Mouse (Mus musculus): ENCODE results near the gene Kmo.

The Kmo gene

GRCm38 (mm10) chr1:175592832-175593231, 27.3 kb upstream of the Kmo start:
- TF ChIP-seq CTCF (conservative IDR thresholded peaks at IDR 0.05; ENCODE audit: low read length) (no peak), POU5F1 (IDR thresholded peaks at IDR 0.05; ENCODE audit: borderline replicate concordance, low read length) (no peak), NANOG (IDR thresholded peaks at IDR 0.05; ENCODE audit: borderline replicate concordance, low read length) (no peak)
- Histone ChIP-seq H3K4me3 (replicated peaks; ENCODE audit: low read length) (no peak overlapping the region), H3K36me3 (ENCODE audit: insufficient read depth, low read length) (no peaks in the 10 kb centered on the region), H3K4me1 (replicated peaks; ENCODE audit: low read depth, low read length) (no peaks in the 10 kb centered on the region), H3K9me3 (ENCODE audit: low read length) (no peaks in the 10 kb centered on the region), H3K27me3 (ENCODE audit: insufficient read depth, low read length) (no peaks in the 10 kb centered on the region)

GRCm38 (mm10) chr1:175602231-175602630, 17.9 kb upstream of the Kmo start:
- TF ChIP-seq CTCF (conservative IDR thresholded peaks at IDR 0.05; ENCODE audit: low read length) (no peak), NANOG (IDR thresholded peaks at IDR 0.05; ENCODE audit: borderline replicate concordance, low read length) (no peak), POU5F1 (IDR thresholded peaks at IDR 0.05; ENCODE audit: borderline replicate concordance, low read length) (no peak)
- H3K9me3 ChIP-seq (ENCODE audit: low read length), result no peaks in the 10 kb centered on the region
- H3K4me3 ChIP-seq (replicated peaks; ENCODE audit: low read length), result no peak overlapping the region
- peaks cover 66% of the 10 kb centered on the region for H3K36me3 ChIP-seq (ENCODE audit: insufficient read depth, low read length)
- peaks cover 7% of the 10 kb centered on the region for H3K4me1 ChIP-seq (replicated peaks; ENCODE audit: low read depth, low read length)
- H3K27me3 ChIP-seq (ENCODE audit: insufficient read depth, low read length), result no peaks in the 10 kb centered on the region

GRCm38 (mm10) chr1:175603390-175603789, 16.8 kb upstream of the Kmo start:
- Histone ChIP-seq H3K36me3 (ENCODE audit: insufficient read depth, low read length) (peaks cover 78% of the 10 kb centered on the region), H3K4me1 (replicated peaks; ENCODE audit: low read depth, low read length) (peaks cover 4% of the 10 kb centered on the region), H3K4me3 (replicated peaks; ENCODE audit: low read length) (no peak overlapping the region), H3K27me3 (ENCODE audit: insufficient read depth, low read length) (no peaks in the 10 kb centered on the region), H3K9me3 (ENCODE audit: low read length) (no peaks in the 10 kb centered on the region)
- TF ChIP-seq NANOG (IDR thresholded peaks at IDR 0.05; ENCODE audit: borderline replicate concordance, low read length), result no peak
- no peak for TF ChIP-seq POU5F1 (IDR thresholded peaks at IDR 0.05; ENCODE audit: borderline replicate concordance, low read length)
- TF ChIP-seq CTCF (conservative IDR thresholded peaks at IDR 0.05; ENCODE audit: low read length), result no peak

- TF ChIP-seq POU5F1 (IDR thresholded peaks at IDR 0.05; ENCODE audit: borderline replicate concordance, low read length) (no peak), NANOG (IDR thresholded peaks at IDR 0.05; ENCODE audit: borderline replicate concordance, low read length) (no peak), CTCF (conservative IDR thresholded peaks at IDR 0.05; ENCODE audit: low read length) (no peak)
- H3K4me1 ChIP-seq (replicated peaks; ENCODE audit: low read depth, low read length), result no peaks in the 10 kb centered on the region
- peaks cover 97% of the 10 kb centered on the region for H3K36me3 ChIP-seq (ENCODE audit: insufficient read depth, low read length)
- H3K27me3 ChIP-seq (ENCODE audit: insufficient read depth, low read length), result no peaks in the 10 kb centered on the region
- H3K9me3 ChIP-seq (ENCODE audit: low read length), result no peaks in the 10 kb centered on the region
- no peak overlapping the region for H3K4me3 ChIP-seq (replicated peaks; ENCODE audit: low read length)
These were observed 12.9 kb upstream of the Kmo start for GRCm38 (mm10) chr1:175607308-175607707.

- no peak overlapping the region for H3K4me3 ChIP-seq (replicated peaks; ENCODE audit: low read length)
- no peaks in the 10 kb centered on the region for H3K9me3 ChIP-seq (ENCODE audit: low read length)
- no peaks in the 10 kb centered on the region for H3K27me3 ChIP-seq (ENCODE audit: insufficient read depth, low read length)
- TF ChIP-seq POU5F1 (IDR thresholded peaks at IDR 0.05; ENCODE audit: borderline replicate concordance, low read length), result no peak
- no peak for TF ChIP-seq CTCF (conservative IDR thresholded peaks at IDR 0.05; ENCODE audit: low read length)
- TF ChIP-seq NANOG (IDR thresholded peaks at IDR 0.05; ENCODE audit: borderline replicate concordance, low read length), result no peak
- peaks cover 97% of the 10 kb centered on the region for H3K36me3 ChIP-seq (ENCODE audit: insufficient read depth, low read length)
- H3K4me1 ChIP-seq (replicated peaks; ENCODE audit: low read depth, low read length), result no peaks in the 10 kb centered on the region
These were observed 12.2 kb upstream of the Kmo start for GRCm38 (mm10) chr1:175607838-175608585.

- no peaks in the 10 kb centered on the region for H3K4me1 ChIP-seq (replicated peaks; ENCODE audit: low read depth, low read length)
- peaks cover 94% of the 10 kb centered on the region for H3K36me3 ChIP-seq (ENCODE audit: insufficient read depth, low read length)
- no peaks in the 10 kb centered on the region for H3K27me3 ChIP-seq (ENCODE audit: insufficient read depth, low read length)
- H3K9me3 ChIP-seq (ENCODE audit: low read length), result no peaks in the 10 kb centered on the region
- TF ChIP-seq NANOG (IDR thresholded peaks at IDR 0.05; ENCODE audit: borderline replicate concordance, low read length) (no peak), CTCF (conservative IDR thresholded peaks at IDR 0.05; ENCODE audit: low read length) (no peak), POU5F1 (IDR thresholded peaks at IDR 0.05; ENCODE audit: borderline replicate concordance, low read length) (no peak)
- no peak overlapping the region for H3K4me3 ChIP-seq (replicated peaks; ENCODE audit: low read length)
These were observed 11.5 kb upstream of the Kmo start for GRCm38 (mm10) chr1:175608708-175609107.

- Histone ChIP-seq H3K27me3 (ENCODE audit: insufficient read depth, low read length) (no peaks in the 10 kb centered on the region), H3K4me3 (replicated peaks; ENCODE audit: low read length) (no peak overlapping the region), H3K36me3 (ENCODE audit: insufficient read depth, low read length) (peaks cover 93% of the 10 kb centered on the region), H3K4me1 (replicated peaks; ENCODE audit: low read depth, low read length) (no peaks in the 10 kb centered on the region), H3K9me3 (ENCODE audit: low read length) (no peaks in the 10 kb centered on the region)
- TF ChIP-seq NANOG (IDR thresholded peaks at IDR 0.05; ENCODE audit: borderline replicate concordance, low read length), result no peak
- no peak for TF ChIP-seq POU5F1 (IDR thresholded peaks at IDR 0.05; ENCODE audit: borderline replicate concordance, low read length)
- TF ChIP-seq CTCF (conservative IDR thresholded peaks at IDR 0.05; ENCODE audit: low read length), result no peak
These were observed 5.2 kb upstream of the Kmo start for GRCm38 (mm10) chr1:175614992-175615391.

- H3K4me3 ChIP-seq (replicated peaks; ENCODE audit: low read length), result no peak overlapping the region
- H3K4me1 ChIP-seq (replicated peaks; ENCODE audit: low read depth, low read length), result peaks cover 23% of the 10 kb centered on the region; the same call in 1 of the 2 replicates
- peaks cover 32% of the 10 kb centered on the region for H3K36me3 ChIP-seq (ENCODE audit: insufficient read depth, low read length)
- no peaks in the 10 kb centered on the region for H3K9me3 ChIP-seq (ENCODE audit: low read length)
- no peaks in the 10 kb centered on the region for H3K27me3 ChIP-seq (ENCODE audit: insufficient read depth, low read length)
- TF ChIP-seq NANOG (IDR thresholded peaks at IDR 0.05; ENCODE audit: borderline replicate concordance, low read length) (no peak), POU5F1 (IDR thresholded peaks at IDR 0.05; ENCODE audit: borderline replicate concordance, low read length) (no peak), CTCF (conservative IDR thresholded peaks at IDR 0.05; ENCODE audit: low read length) (no peak)
These were observed 3.5 kb downstream of the Kmo start for GRCm38 (mm10) chr1:175623656-175624055.

Measured in E14TG2a.4 (cell line).